Mouse (Mus musculus) CH12F3 (cell line): ENCODE measurements around the gene Piwil4.
"Not testable (repeated sequence)": the region's sequence is repeated elsewhere in the genome, so short reads cannot be mapped to it uniquely, and the experiment has no call there.

Source experiments
- in situ Hi-C: fragments of 300-500 bp; cut with MboI; formaldehyde crosslinking; loops from 2 replicates; pipeline ENCODE4 v1.14.3; 2020; ENCODE audit warnings: low sequenced_read_pairs

The Piwil4 gene

GRCm38 (mm10) chr9:14726629-14727028 is 13.9 kb downstream of the Piwil4 start:
- in situ Hi-C loops = no loop called here

GRCm38 (mm10) chr9:14726005-14726404 is 14.5 kb downstream of the Piwil4 start:
- in situ Hi-C loops = no loop called here

- in situ Hi-C loops = no loop called here
Measured at GRCm38 (mm10) chr9:14724755-14725420, 15.6 kb downstream of the Piwil4 start.

DNA sequence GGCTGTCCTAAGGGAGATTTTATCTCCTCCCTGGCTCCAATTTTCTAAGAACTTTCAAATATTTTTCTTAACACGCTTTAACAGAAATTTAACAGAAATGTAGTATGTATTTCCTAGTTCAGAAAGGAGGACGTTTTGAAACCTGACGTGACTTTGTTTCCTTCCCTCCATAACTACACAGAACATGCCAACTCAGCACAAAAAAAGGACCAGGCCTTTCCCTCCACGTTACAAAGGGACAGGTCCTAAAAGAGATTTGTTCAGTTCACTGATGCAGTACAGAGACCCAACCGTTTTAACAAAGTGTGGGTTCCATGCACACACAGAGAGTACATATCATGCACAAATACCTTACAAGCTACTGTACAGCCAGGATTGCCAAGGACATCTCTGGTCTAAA is 18.9 kb downstream of the Piwil4 start:
- in situ Hi-C loops = no loop called here

DNA sequence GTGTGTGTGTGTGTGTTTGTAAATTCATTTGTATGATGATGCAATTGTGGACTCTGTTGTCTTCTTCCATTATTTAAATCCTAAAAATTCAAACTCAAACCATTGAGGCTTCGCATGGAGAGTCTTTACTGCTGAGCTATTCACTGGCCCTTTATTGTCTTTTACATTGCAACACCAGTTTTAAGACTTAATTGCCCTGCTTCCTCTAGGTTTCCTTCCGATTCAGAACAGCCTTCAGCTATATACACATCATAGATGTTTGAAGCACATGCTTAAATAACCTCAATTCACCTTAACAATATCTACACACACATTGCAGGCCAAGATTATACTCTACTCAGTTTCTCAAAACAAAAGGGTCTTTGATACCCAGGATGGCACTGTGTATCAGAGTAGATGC is 20.1 kb downstream of the Piwil4 start:
- in situ Hi-C loops = no loop called here

GRCm38 (mm10) chr9:14718332-14718691 is 22.2 kb downstream of the Piwil4 start:
- in situ Hi-C loops = no loop called here

DNA sequence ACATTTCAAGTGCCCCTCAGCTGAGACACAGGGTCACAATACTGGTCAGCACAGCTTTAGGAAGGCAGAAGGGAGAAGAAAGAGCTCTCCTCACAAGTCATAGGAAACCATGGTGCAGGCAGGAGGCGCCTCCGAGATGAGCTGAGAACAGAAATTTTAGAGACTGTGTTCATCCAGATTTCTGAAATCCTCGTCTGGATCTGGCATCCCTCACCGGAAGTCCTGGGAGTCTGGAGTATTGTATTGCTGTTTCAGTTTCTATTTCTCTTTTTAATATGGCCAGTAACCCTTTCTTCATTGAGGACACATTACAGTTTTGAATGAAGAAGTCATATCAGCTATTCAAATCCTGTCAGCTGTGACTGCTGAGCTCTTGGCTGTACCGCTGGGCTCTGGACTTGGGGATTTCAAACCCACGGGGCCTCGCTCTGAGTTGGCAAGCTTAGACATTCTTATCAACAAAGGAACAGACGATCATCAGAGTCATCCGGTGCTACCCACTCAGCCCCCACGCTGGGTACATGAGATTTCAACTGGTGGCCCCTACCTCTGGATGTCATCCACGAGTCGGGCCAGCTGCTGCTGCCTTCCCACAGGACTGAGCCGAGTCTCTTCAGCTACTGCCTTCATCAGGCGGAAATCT is 22.7 kb downstream of the Piwil4 start:
- in situ Hi-C loops = no loop called here

GRCm38 (mm10) chr9:14715258-14715657 is 25.3 kb downstream of the Piwil4 start:
- in situ Hi-C loops = no loop called here

DNA sequence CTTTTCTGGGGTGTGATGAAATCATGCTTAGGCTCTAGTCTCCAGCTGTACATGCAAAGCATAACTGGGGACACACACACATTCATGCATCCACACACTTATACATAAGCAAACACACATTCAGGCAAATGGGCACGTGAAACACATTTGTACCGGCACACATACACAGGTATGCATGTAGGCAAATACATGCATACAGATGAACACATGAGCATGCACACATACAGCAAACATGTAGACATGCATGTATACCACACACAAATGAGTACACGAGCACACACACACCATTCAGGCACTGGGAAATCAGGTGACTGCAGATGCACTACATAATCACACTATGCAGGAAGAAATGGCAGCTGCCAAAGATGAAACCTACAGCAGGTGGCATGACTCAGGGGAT is 29.6 kb downstream of the Piwil4 start:
- in situ Hi-C loops = no loop called here

- in situ Hi-C loops = no loop called here
Measured at GRCm38 (mm10) chr9:14705321-14706162, 35.0 kb downstream of the Piwil4 start.

- in situ Hi-C loops = not testable (repeated sequence)
Measured at GRCm38 (mm10) chr9:14700795-14701194, 39.7 kb downstream of the Piwil4 start.

DNA sequence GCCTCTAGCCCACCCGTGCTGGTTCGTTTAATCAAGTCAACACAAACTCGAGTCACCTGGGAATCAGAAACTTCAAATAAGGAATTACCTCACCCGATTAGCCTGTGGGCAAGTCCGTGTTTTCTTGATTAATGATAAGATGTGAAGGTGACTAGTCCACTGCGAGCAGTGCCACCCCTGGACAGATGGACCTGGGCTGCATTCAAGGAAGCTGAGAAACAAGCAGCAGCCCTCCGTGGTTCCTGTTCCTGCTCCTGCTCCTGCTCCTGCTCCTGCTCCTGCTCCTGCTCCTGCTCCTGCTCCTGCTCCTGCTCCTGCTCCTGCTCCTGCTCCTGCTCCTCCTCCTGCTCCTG is 41.3 kb downstream of the Piwil4 start:
- in situ Hi-C loops = loop anchor here (10.0 kb wide), 1 partner anchor 184 kb away; no protein-coding TSS in a partner anchor

DNA sequence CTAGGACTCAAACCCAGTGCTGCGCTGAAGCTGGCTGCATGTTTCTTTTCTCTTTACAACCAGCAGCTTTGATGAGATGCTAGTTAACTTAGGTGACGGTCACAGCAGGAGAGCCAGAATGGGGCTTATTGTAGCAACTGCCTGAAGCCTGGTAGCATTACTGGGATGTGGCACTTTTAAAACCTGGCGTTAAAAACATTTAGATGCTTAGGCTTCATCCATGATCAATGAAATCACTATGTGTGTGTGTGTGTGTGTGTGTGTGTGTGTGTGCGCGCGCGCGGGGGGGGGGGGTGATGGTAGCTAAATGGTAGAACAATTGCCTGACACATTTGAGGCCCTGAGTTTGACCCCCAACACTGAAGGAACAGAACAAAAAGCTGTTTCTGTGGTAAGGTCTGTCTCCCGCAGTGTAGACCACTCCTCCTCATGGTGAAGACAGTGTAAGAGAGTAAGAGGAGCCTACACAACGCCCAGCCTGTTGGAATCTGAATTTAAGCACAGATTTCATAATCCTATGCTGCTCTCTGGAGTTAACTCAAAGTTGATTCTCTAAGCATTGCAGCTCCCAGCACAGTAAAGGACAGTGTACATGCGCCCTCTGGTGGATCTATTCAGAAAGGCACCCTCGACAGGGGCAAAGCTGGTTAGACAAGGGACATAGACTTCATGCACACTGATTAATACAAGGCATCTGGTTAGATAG is 41.8 kb downstream of the Piwil4 start:
- in situ Hi-C loops = loop anchor here (10.0 kb wide), 1 partner anchor 184 kb away; no protein-coding TSS in a partner anchor

DNA sequence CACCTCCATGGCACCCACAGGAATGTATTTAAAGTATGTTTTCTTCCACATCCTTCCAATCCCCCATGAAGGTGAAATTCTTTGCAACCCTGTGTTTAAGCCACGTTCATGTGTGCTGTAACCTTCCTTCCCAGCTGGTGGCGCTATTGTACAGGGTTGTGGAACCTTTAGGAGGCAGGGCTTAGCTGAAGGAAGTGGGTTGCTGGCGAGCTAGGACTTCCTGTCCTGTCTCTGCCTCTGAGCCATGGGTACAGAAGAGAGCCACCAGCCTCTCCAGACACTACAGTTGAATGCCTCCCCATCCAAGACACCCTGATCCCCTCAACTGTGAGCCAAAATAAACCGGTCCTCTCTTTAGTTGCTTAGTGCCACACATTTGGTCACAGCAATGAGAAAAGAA is 42.6 kb downstream of the Piwil4 start:
- in situ Hi-C loops = loop anchor here (10.0 kb wide), 1 partner anchor 183 kb away; no protein-coding TSS in a partner anchor

DNA sequence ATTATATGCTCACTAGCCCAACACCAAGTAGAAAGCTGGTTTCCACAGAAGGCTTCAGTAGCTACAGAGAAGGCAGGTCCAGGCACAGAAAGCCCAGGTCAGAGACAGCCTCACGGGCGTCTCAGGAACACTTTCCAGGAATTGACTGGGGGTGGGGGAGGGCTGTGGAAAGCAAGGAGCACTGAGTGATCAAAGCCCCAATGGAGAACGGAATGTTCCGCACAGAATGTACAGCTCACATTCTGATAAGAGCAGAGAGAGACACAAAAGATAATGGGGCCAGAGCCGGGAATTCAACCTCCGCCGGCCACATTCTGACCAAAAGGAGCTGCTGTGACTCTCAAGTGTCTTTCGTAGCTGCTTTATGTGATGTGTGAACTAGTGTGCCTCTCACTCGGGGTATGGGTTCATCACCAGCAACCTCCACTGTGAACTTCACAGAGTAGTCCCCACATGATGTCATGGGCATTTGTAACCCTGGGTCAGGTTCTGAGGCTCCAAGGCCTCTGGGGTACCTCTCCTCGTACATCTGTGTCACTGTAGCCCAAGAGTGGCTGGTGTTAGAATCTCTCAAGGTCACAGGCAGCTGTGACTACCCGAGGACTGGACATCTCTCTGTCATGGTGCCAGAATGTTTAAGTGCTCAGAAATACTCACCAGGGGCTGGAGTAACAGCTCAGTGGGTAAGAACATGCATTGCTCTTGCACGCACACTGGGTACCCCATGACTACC is 51.0 kb downstream of the Piwil4 start:
- in situ Hi-C loops = loop anchor here (10.0 kb wide), 1 partner anchor 175 kb away; no protein-coding TSS in a partner anchor

GRCm38 (mm10) chr9:14684363-14684762 is 56.2 kb downstream of the Piwil4 start:
- in situ Hi-C loops = no loop called here

GRCm38 (mm10) chr9:14682741-14683140 is 57.8 kb downstream of the Piwil4 start:
- in situ Hi-C loops = no loop called here

DNA sequence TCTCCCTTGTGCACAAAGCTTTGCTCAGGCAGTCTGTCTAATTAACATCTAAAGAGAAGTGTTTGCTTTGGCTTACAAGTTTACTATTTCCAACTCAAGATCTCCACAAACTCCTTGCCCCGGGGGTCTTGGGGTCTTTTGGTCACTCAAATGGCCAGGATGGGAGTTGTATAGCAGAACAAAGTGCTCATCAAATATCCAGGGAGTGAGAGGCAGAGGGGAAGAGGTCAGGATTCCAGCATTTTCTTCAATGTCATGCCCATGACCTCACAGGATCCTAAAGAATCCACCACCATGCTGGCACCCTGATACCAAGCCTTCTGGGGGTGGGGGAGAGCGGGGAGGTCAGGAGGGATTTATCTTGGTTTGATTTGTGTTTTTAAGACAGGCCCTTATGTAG is 59.9 kb downstream of the Piwil4 start:
- in situ Hi-C loops = no loop called here

GRCm38 (mm10) chr9:14675707-14676691 is 64.5 kb downstream of the Piwil4 start:
- in situ Hi-C loops = no loop called here
